Mouse (Mus musculus): ENCODE results near the gene Zfpm1. TPM values are rescaled to one million over a fixed set of nuclear protein-coding genes. Genes with fewer than 3 reads are reported as not detected.

Zfpm1 gene
- polyA plus RNA-seq (2014; fragmentation: Nextera tagmentation; extraction: Ambion mirVana) = 2.3 TPM in 2 replicates

DNA sequence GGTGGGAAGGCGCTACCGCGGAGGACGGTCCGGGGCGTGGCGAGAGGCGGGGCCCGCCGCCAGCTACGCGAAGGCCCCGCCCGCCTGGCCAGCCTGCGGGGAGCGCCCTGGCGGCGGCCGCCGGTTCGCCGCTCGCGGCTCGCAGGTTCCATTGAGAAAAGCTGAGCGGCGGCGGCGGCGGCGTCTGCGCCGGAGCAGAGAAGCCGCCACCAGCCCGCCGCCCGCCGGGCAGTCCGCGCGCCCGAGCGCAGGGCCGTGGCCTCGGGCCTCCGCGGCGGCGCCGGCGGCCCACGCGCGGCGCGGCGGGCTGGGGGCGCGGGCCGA is at the start of gene Zfpm1:
TSS of gene Zfpm1 (plus strand) at position 107 of the 324 bp plus-strand sequence.
- Histone ChIP-seq H3K27me3 (ENCODE audit: control insufficient read depth, insufficient read depth, low read length) (0 out of 2 replicates have a peak, but pooled peaks cover 4% of the 10 kb centered on the region), H3K36me3 (ENCODE audit: control insufficient read depth, insufficient read depth, low read length) (no peaks in the 10 kb centered on the region), H3K4me3 (replicated peaks; ENCODE audit: low read depth, low read length) (peak within 1 kb of the TSS; percentile 59), H3K27ac (replicated peaks; ENCODE audit: low read depth, low read length) (peak within 1 kb of the TSS; percentile 61), H3K4me2 (ENCODE audit: low read length) (peak within 1 kb of the TSS; percentile 98), H3K9me3 (ENCODE audit: control insufficient read depth, low read length) (no peaks in the 10 kb centered on the region), H3K4me1 (ENCODE audit: control insufficient read depth, insufficient read depth, low read length) (peaks cover 32% of the 10 kb centered on the region), H3K9ac (replicated peaks; ENCODE audit: low read length) (peak within 1 kb of the TSS; percentile 71)
- WGBS = under 1% methylated on average over 44 of the region's 60 CpGs
- DNase-seq = no peak
- ATAC-seq (ENCODE audit: low FRiP score, low TSS enrichment) = 0 out of 2 replicates have a peak, but pooled peaks have one; percentile 16

DNA sequence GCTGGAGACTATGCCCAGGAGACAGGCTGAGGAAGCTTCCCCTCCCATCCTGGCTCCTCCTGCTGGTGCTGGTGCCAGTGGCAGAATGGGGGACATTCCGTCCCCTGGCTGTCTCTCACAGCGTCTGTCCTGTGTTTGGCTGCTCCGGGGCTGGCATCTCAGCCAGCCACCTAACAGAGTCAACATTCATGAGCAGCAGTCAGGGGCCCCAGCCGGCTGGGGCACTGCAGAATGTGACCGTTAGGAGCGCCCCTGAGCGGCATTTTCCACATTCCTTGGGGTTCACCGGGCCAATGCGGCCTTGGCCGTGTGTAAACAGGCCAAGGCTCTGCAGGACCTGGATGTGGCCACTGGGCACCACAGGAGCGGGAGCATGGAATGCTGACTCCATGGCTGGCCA is 47.9 kb upstream of the Zfpm1 start:
- 39% methylated on average over 11 of the region's 11 CpGs for WGBS
- Histone ChIP-seq H3K9me3 (ENCODE audit: control insufficient read depth, low read length) (no peaks in the 10 kb centered on the region), H3K4me3 (replicated peaks; ENCODE audit: low read depth, low read length) (no peak overlapping the region), H3K27me3 (ENCODE audit: control insufficient read depth, insufficient read depth, low read length) (peaks cover 24% of the 10 kb centered on the region; the same call in 1 of the 2 replicates), H3K27ac (replicated peaks; ENCODE audit: low read depth, low read length) (no peak overlapping the region), H3K4me1 (ENCODE audit: control insufficient read depth, insufficient read depth, low read length) (peaks cover 4% of the 10 kb centered on the region; the same call in 1 of the 2 replicates), H3K9ac (replicated peaks; ENCODE audit: low read length) (no peak overlapping the region), H3K36me3 (ENCODE audit: control insufficient read depth, insufficient read depth, low read length) (no peaks in the 10 kb centered on the region), H3K4me2 (ENCODE audit: low read length) (no peak overlapping the region)
- ATAC-seq (ENCODE audit: low FRiP score, low TSS enrichment) (no peak), DNase-seq (no peak)

DNA sequence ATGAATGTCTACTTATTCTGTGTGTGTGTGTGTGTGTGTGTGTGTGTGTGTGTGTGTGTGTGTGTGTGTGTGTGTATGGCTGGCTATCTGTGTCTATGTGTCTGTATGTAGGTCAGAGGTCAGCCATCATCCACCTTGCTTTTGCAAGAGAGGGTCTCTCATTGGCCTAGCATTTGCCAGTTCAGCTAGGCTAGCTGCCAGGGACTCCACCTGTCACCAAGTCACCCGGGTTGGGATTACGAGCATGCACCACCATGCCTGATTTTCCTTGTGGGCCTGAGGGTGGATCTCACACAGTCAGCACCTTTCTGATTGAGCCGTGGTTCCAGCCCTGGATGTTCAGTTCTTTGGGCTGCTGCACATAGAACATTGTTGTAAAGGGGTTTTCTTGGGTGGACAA is 45.4 kb upstream of the Zfpm1 start:
- Histone ChIP-seq H3K27me3 (ENCODE audit: control insufficient read depth, insufficient read depth, low read length) (0 out of 2 replicates have a peak, but pooled peaks cover 5% of the 10 kb centered on the region), H3K4me3 (replicated peaks; ENCODE audit: low read depth, low read length) (no peak overlapping the region), H3K9me3 (ENCODE audit: control insufficient read depth, low read length) (no peaks in the 10 kb centered on the region), H3K36me3 (ENCODE audit: control insufficient read depth, insufficient read depth, low read length) (no peaks in the 10 kb centered on the region), H3K4me1 (ENCODE audit: control insufficient read depth, insufficient read depth, low read length) (no peaks in the 10 kb centered on the region), H3K4me2 (ENCODE audit: low read length) (no peak overlapping the region), H3K27ac (replicated peaks; ENCODE audit: low read depth, low read length) (no peak overlapping the region), H3K9ac (replicated peaks; ENCODE audit: low read length) (no peak overlapping the region)
- WGBS = 96% methylated on average over 3 of the region's 3 CpGs
- no peak for DNase-seq
- ATAC-seq (ENCODE audit: low FRiP score, low TSS enrichment) = no peak

DNA sequence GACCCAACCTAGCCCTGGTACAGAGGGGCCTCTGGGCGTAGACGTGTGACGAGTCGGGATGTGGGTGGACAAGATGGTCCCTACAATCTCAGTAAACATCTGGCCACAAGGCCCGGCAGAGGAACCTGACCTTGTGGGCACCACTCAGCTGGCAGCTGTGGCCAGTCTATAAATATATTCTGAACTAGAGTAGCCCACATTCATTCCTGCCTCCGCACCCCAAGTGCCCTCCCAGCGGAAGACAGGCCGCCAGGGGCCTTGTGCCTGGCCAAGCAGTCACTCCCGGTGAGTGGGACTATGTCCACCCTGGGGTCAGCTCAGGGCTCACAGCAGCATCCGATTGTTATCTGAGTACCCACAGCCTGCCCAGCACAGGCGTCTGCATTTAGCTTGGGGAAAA is 43.7 kb upstream of the Zfpm1 start:
- Histone ChIP-seq H3K27me3 (ENCODE audit: control insufficient read depth, insufficient read depth, low read length) (no peaks in the 10 kb centered on the region), H3K4me2 (ENCODE audit: low read length) (no peak overlapping the region), H3K36me3 (ENCODE audit: control insufficient read depth, insufficient read depth, low read length) (no peaks in the 10 kb centered on the region), H3K9me3 (ENCODE audit: control insufficient read depth, low read length) (no peaks in the 10 kb centered on the region), H3K4me1 (ENCODE audit: control insufficient read depth, insufficient read depth, low read length) (no peaks in the 10 kb centered on the region), H3K4me3 (replicated peaks; ENCODE audit: low read depth, low read length) (no peak overlapping the region), H3K27ac (replicated peaks; ENCODE audit: low read depth, low read length) (no peak overlapping the region), H3K9ac (replicated peaks; ENCODE audit: low read length) (no peak overlapping the region)
- ATAC-seq (ENCODE audit: low FRiP score, low TSS enrichment) (no peak), DNase-seq (no peak)
- 87% methylated on average over 11 of the region's 11 CpGs for WGBS

DNA sequence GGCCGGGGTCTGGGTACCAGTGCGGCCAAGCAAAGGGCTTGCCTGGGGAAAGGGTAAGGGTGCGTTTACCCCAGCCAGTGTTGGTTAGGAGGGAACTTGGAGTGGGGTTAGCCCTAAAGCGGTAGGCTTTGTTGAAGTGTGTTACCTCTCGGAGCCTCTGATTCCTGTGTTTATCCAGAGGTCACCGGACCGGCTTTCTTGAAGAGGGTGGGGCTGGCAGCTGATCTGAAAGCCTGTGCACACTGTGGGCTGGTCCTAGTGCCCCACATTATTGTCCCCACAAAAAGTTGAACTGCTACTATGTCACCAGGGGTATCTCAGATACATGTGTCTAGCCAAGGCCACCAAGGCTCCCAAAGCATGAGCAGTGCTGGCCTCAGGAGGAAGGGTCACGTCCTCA is 43.2 kb upstream of the Zfpm1 start:
- 75% methylated on average over 8 of the region's 8 CpGs for WGBS
- Histone ChIP-seq H3K9me3 (ENCODE audit: control insufficient read depth, low read length) (no peaks in the 10 kb centered on the region), H3K4me1 (ENCODE audit: control insufficient read depth, insufficient read depth, low read length) (no peaks in the 10 kb centered on the region), H3K27me3 (ENCODE audit: control insufficient read depth, insufficient read depth, low read length) (no peaks in the 10 kb centered on the region), H3K9ac (replicated peaks; ENCODE audit: low read length) (no peak overlapping the region), H3K36me3 (ENCODE audit: control insufficient read depth, insufficient read depth, low read length) (no peaks in the 10 kb centered on the region), H3K27ac (replicated peaks; ENCODE audit: low read depth, low read length) (no peak overlapping the region), H3K4me2 (ENCODE audit: low read length) (no peak overlapping the region), H3K4me3 (replicated peaks; ENCODE audit: low read depth, low read length) (no peak overlapping the region)
- ATAC-seq (ENCODE audit: low FRiP score, low TSS enrichment) (no peak), DNase-seq (no peak)

DNA sequence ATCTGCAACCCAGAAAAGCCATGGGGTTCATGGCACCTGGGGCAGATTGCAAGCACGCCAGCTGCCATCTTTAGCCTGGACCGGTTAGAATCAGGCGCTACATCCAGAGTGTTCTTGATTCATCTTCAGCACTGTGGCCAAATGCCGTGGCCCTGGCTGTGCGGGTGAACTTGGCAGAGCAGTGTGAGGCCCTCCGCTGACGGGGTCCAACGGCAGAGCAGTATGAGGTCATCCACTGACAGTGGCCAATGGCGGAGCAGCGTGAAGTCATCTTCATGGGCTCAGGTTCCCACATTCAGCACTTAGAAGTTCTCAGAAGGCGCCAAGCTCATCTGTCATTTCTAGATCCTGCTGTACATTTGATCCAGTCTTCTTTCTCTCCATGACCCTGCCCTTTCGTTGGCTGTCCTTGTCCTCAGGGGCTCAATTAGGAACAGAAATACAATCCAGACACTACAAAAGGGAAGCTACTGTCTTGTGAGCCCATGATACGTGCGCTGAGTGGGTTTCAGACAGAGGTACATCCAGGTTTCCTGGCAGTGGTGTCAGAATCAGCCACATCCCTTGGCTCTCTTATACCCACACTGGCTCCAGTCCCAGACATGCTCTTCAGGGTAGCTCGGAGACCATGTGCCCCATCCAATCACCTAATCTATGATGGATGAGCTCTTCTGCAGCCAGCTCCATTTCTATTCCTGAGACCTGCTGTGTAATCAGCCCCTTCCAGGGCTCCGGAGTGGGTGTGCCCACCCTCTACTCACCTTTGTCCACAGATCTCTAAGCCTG is 41.5 kb upstream of the Zfpm1 start:
- DNase-seq (no peak), ATAC-seq (ENCODE audit: low FRiP score, low TSS enrichment) (no peak)
- no peak overlapping the region for H3K4me2 ChIP-seq (ENCODE audit: low read length)
- H3K9ac ChIP-seq (replicated peaks; ENCODE audit: low read length) = no peak overlapping the region
- no peaks in the 10 kb centered on the region for H3K4me1 ChIP-seq (ENCODE audit: control insufficient read depth, insufficient read depth, low read length)
- H3K27me3 ChIP-seq (ENCODE audit: control insufficient read depth, insufficient read depth, low read length) = no peaks in the 10 kb centered on the region
- WGBS = 88% methylated on average over 16 of the region's 16 CpGs
- H3K9me3 ChIP-seq (ENCODE audit: control insufficient read depth, low read length) = no peaks in the 10 kb centered on the region
- H3K36me3 ChIP-seq (ENCODE audit: control insufficient read depth, insufficient read depth, low read length) = no peaks in the 10 kb centered on the region
- H3K27ac ChIP-seq (replicated peaks; ENCODE audit: low read depth, low read length) = no peak overlapping the region
- H3K4me3 ChIP-seq (replicated peaks; ENCODE audit: low read depth, low read length) = no peak overlapping the region

DNA sequence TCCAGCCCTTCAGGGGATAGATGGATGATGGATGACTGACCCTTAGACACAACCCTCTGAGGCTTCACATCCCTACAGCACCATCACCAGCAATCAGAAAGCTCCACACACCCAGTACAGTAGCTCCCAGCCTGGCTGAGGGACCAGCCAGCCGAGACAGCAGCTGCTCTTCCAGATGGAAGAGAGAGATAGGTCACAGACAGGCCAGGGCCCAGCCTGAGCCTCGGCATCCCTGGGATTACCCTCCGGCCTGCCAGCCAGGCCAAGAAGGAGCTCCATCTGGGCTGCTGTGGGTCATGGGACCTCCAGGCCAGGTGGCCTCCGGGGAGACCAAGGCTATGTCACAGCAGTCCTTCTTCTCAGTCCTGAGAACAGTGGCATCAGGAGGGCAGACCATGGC is 38.6 kb upstream of the Zfpm1 start:
- no peaks in the 10 kb centered on the region for H3K9me3 ChIP-seq (ENCODE audit: control insufficient read depth, low read length)
- H3K9ac ChIP-seq (replicated peaks; ENCODE audit: low read length) = no peak overlapping the region
- H3K27me3 ChIP-seq (ENCODE audit: control insufficient read depth, insufficient read depth, low read length) = no peaks in the 10 kb centered on the region
- ATAC-seq (ENCODE audit: low FRiP score, low TSS enrichment) = no peak
- H3K4me1 ChIP-seq (ENCODE audit: control insufficient read depth, insufficient read depth, low read length) = no peaks in the 10 kb centered on the region
- H3K36me3 ChIP-seq (ENCODE audit: control insufficient read depth, insufficient read depth, low read length) = no peaks in the 10 kb centered on the region
- no peak overlapping the region for H3K4me3 ChIP-seq (replicated peaks; ENCODE audit: low read depth, low read length)
- no peak overlapping the region for H3K27ac ChIP-seq (replicated peaks; ENCODE audit: low read depth, low read length)
- no peak overlapping the region for H3K4me2 ChIP-seq (ENCODE audit: low read length)
- WGBS = 78% methylated on average over 4 of the region's 4 CpGs
- no peak for DNase-seq

DNA sequence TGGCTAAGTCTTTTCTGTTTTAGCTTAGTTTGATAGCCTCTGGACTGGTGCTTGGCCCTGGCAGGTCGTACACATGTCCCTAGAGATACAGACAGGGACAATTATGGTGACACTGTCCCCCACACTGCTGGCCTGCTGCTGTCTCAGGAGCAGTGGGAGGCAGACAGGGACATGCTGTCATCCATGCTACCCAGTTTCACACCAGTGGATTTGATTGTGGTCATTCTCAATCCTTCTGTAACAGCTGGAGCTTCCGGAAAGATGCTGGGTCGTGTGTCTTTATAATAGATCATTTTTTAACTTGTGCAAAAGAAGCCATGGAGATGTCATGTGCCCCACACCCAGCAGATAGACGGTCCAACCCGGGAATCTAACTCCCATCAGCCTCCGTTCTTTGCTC is 36.8 kb upstream of the Zfpm1 start:
- 79% methylated on average over 6 of the region's 6 CpGs for WGBS
- no peak overlapping the region for H3K4me3 ChIP-seq (replicated peaks; ENCODE audit: low read depth, low read length)
- no peaks in the 10 kb centered on the region for H3K9me3 ChIP-seq (ENCODE audit: control insufficient read depth, low read length)
- H3K27me3 ChIP-seq (ENCODE audit: control insufficient read depth, insufficient read depth, low read length) = no peaks in the 10 kb centered on the region
- no peaks in the 10 kb centered on the region for H3K4me1 ChIP-seq (ENCODE audit: control insufficient read depth, insufficient read depth, low read length)
- no peak overlapping the region for H3K9ac ChIP-seq (replicated peaks; ENCODE audit: low read length)
- DNase-seq = no peak
- no peak overlapping the region for H3K27ac ChIP-seq (replicated peaks; ENCODE audit: low read depth, low read length)
- H3K36me3 ChIP-seq (ENCODE audit: control insufficient read depth, insufficient read depth, low read length) = no peaks in the 10 kb centered on the region
- no peak for ATAC-seq (ENCODE audit: low FRiP score, low TSS enrichment)
- no peak overlapping the region for H3K4me2 ChIP-seq (ENCODE audit: low read length)

All from midbrain, embryonic 14.5 days (tissue).